Mouse (Mus musculus): Measurements from ENCODE around the gene Ifnar2. TPM values are rescaled to one million over a fixed set of nuclear protein-coding genes. Genes with fewer than 3 reads are reported as not detected.

The Ifnar2 gene
- 53.9 and 55.6 TPM in 2 replicates for polyA plus RNA-seq (2014; fragmentation: Nextera tagmentation; extraction: Ambion mirVana)

- Histone ChIP-seq H3K9ac (ENCODE audit: low read depth, low read length) (peak within 1 kb of the TSS; percentile 97), H3K27me3 (ENCODE audit: control insufficient read depth, insufficient read depth, low read length) (no peaks in the 10 kb centered on the region), H3K9me3 (replicated peaks; ENCODE audit: control insufficient read depth, low read length) (no peaks in the 10 kb centered on the region), H3K4me3 (ENCODE audit: low read depth, low read length) (peak within 1 kb of the TSS; percentile 86), H3K36me3 (ENCODE audit: control insufficient read depth, insufficient read depth, low read length) (peaks cover 3% of the 10 kb centered on the region; the same call in 1 of the 2 replicates), H3K4me2 (peak within 1 kb of the TSS; percentile 83), H3K27ac (ENCODE audit: low read depth, low read length) (peak within 1 kb of the TSS; percentile 96), H3K4me1 (ENCODE audit: control insufficient read depth, insufficient read depth, low read length) (peaks cover 5% of the 10 kb centered on the region)
- WGBS (ENCODE audit: insufficient replicate concordance) = under 1% methylated on average over 62 of the region's 62 CpGs
- peak; percentile 92 for ATAC-seq (replicated peaks; ENCODE audit: insufficient number of reproducible peaks, low FRiP score, low TSS enrichment)
Observed at GRCm38 (mm10) chr16:91372577-91373472, at the start of gene Ifnar2. Gene Ifnar2, plus strand, starts transcription at chr16:91372783.

- Histone ChIP-seq H3K27me3 (ENCODE audit: control insufficient read depth, insufficient read depth, low read length) (no peaks in the 10 kb centered on the region; the same call in 1 of the 2 replicates), H3K36me3 (ENCODE audit: control insufficient read depth, insufficient read depth, low read length) (no peaks in the 10 kb centered on the region), H3K27ac (ENCODE audit: low read depth, low read length) (no peak overlapping the region), H3K4me3 (ENCODE audit: low read depth, low read length) (no peak overlapping the region), H3K4me1 (ENCODE audit: control insufficient read depth, insufficient read depth, low read length) (no peaks in the 10 kb centered on the region), H3K9ac (ENCODE audit: low read depth, low read length) (no peak overlapping the region), H3K9me3 (replicated peaks; ENCODE audit: control insufficient read depth, low read length) (no peaks in the 10 kb centered on the region), H3K4me2 (no peak overlapping the region)
- 78% methylated on average over 7 of the region's 7 CpGs for WGBS (ENCODE audit: insufficient replicate concordance)
- ATAC-seq (replicated peaks; ENCODE audit: insufficient number of reproducible peaks, low FRiP score, low TSS enrichment) = no peak
Observed at GRCm38 (mm10) chr16:91327605-91328004, 45.0 kb upstream of the Ifnar2 start.

- Histone ChIP-seq H3K27ac (ENCODE audit: low read depth, low read length) (no peak overlapping the region), H3K9me3 (replicated peaks; ENCODE audit: control insufficient read depth, low read length) (no peaks in the 10 kb centered on the region), H3K4me3 (ENCODE audit: low read depth, low read length) (no peak overlapping the region), H3K4me1 (ENCODE audit: control insufficient read depth, insufficient read depth, low read length) (no peaks in the 10 kb centered on the region), H3K4me2 (no peak overlapping the region), H3K36me3 (ENCODE audit: control insufficient read depth, insufficient read depth, low read length) (no peaks in the 10 kb centered on the region), H3K9ac (ENCODE audit: low read depth, low read length) (no peak overlapping the region), H3K27me3 (ENCODE audit: control insufficient read depth, insufficient read depth, low read length) (no peaks in the 10 kb centered on the region; the same call in 1 of the 2 replicates)
- no peak for ATAC-seq (replicated peaks; ENCODE audit: insufficient number of reproducible peaks, low FRiP score, low TSS enrichment)
- WGBS (ENCODE audit: insufficient replicate concordance) = 72% methylated on average over 19 of the region's 19 CpGs
Observed at GRCm38 (mm10) chr16:91328922-91329321, 43.7 kb upstream of the Ifnar2 start.

- Histone ChIP-seq H3K4me3 (ENCODE audit: low read depth, low read length) (no peak overlapping the region), H3K27ac (ENCODE audit: low read depth, low read length) (no peak overlapping the region), H3K4me1 (ENCODE audit: control insufficient read depth, insufficient read depth, low read length) (no peaks in the 10 kb centered on the region), H3K36me3 (ENCODE audit: control insufficient read depth, insufficient read depth, low read length) (no peaks in the 10 kb centered on the region), H3K27me3 (ENCODE audit: control insufficient read depth, insufficient read depth, low read length) (no peaks in the 10 kb centered on the region; the same call in 1 of the 2 replicates), H3K9ac (ENCODE audit: low read depth, low read length) (no peak overlapping the region), H3K4me2 (no peak overlapping the region), H3K9me3 (replicated peaks; ENCODE audit: control insufficient read depth, low read length) (no peaks in the 10 kb centered on the region)
- no peak for ATAC-seq (replicated peaks; ENCODE audit: insufficient number of reproducible peaks, low FRiP score, low TSS enrichment)
- WGBS (ENCODE audit: insufficient replicate concordance) = 78% methylated on average over 6 of the region's 6 CpGs
Observed at GRCm38 (mm10) chr16:91330496-91330895, 42.1 kb upstream of the Ifnar2 start.

- no peaks in the 10 kb centered on the region; the same call in 1 of the 2 replicates for H3K27me3 ChIP-seq (ENCODE audit: control insufficient read depth, insufficient read depth, low read length)
- WGBS (ENCODE audit: insufficient replicate concordance) = 36% methylated on average over 5 of the region's 5 CpGs
Observed at GRCm38 (mm10) chr16:91331153-91331552, 41.4 kb upstream of the Ifnar2 start.

GRCm38 (mm10) chr16:91332880-91333279 is 39.7 kb upstream of the Ifnar2 start:
- Histone ChIP-seq H3K4me2 (no peak overlapping the region), H3K4me1 (ENCODE audit: control insufficient read depth, insufficient read depth, low read length) (no peaks in the 10 kb centered on the region), H3K4me3 (ENCODE audit: low read depth, low read length) (no peak overlapping the region), H3K27me3 (ENCODE audit: control insufficient read depth, insufficient read depth, low read length) (no peaks in the 10 kb centered on the region; the same call in 1 of the 2 replicates), H3K9ac (ENCODE audit: low read depth, low read length) (no peak overlapping the region), H3K36me3 (ENCODE audit: control insufficient read depth, insufficient read depth, low read length) (no peaks in the 10 kb centered on the region), H3K27ac (ENCODE audit: low read depth, low read length) (no peak overlapping the region), H3K9me3 (replicated peaks; ENCODE audit: control insufficient read depth, low read length) (no peaks in the 10 kb centered on the region)
- no peak for ATAC-seq (replicated peaks; ENCODE audit: insufficient number of reproducible peaks, low FRiP score, low TSS enrichment)
- WGBS (ENCODE audit: insufficient replicate concordance) = 51% methylated on average over 7 of the region's 7 CpGs

More at GRCm38 (mm10) chr16:91331153-91331552, 41.4 kb upstream of the Ifnar2 start:
- no peak overlapping the region for H3K27ac ChIP-seq (ENCODE audit: low read depth, low read length)
- no peak for ATAC-seq (replicated peaks; ENCODE audit: insufficient number of reproducible peaks, low FRiP score, low TSS enrichment)
- H3K4me3 ChIP-seq (ENCODE audit: low read depth, low read length) = no peak overlapping the region
- H3K9me3 ChIP-seq (replicated peaks; ENCODE audit: control insufficient read depth, low read length) = no peaks in the 10 kb centered on the region
- no peaks in the 10 kb centered on the region for H3K4me1 ChIP-seq (ENCODE audit: control insufficient read depth, insufficient read depth, low read length)
- no peak overlapping the region for H3K4me2 ChIP-seq
- no peak overlapping the region for H3K9ac ChIP-seq (ENCODE audit: low read depth, low read length)
- H3K36me3 ChIP-seq (ENCODE audit: control insufficient read depth, insufficient read depth, low read length) = no peaks in the 10 kb centered on the region

- Histone ChIP-seq H3K27me3 (ENCODE audit: control insufficient read depth, insufficient read depth, low read length) (no peaks in the 10 kb centered on the region; the same call in 1 of the 2 replicates), H3K4me2 (no peak overlapping the region), H3K4me3 (ENCODE audit: low read depth, low read length) (no peak overlapping the region), H3K9me3 (replicated peaks; ENCODE audit: control insufficient read depth, low read length) (no peaks in the 10 kb centered on the region), H3K9ac (ENCODE audit: low read depth, low read length) (no peak overlapping the region), H3K36me3 (ENCODE audit: control insufficient read depth, insufficient read depth, low read length) (no peaks in the 10 kb centered on the region), H3K27ac (ENCODE audit: low read depth, low read length) (no peak overlapping the region), H3K4me1 (ENCODE audit: control insufficient read depth, insufficient read depth, low read length) (no peaks in the 10 kb centered on the region)
- WGBS (ENCODE audit: insufficient replicate concordance) = 51% methylated on average over 10 of the region's 10 CpGs
- ATAC-seq (replicated peaks; ENCODE audit: insufficient number of reproducible peaks, low FRiP score, low TSS enrichment) = no peak
Observed at GRCm38 (mm10) chr16:91334190-91334893, 38.2 kb upstream of the Ifnar2 start.

- Histone ChIP-seq H3K4me3 (ENCODE audit: low read depth, low read length) (no peak overlapping the region), H3K9ac (ENCODE audit: low read depth, low read length) (no peak overlapping the region), H3K4me2 (no peak overlapping the region), H3K4me1 (ENCODE audit: control insufficient read depth, insufficient read depth, low read length) (no peaks in the 10 kb centered on the region), H3K36me3 (ENCODE audit: control insufficient read depth, insufficient read depth, low read length) (no peaks in the 10 kb centered on the region), H3K9me3 (replicated peaks; ENCODE audit: control insufficient read depth, low read length) (no peaks in the 10 kb centered on the region), H3K27me3 (ENCODE audit: control insufficient read depth, insufficient read depth, low read length) (no peaks in the 10 kb centered on the region), H3K27ac (ENCODE audit: low read depth, low read length) (no peak overlapping the region)
- ATAC-seq (replicated peaks; ENCODE audit: insufficient number of reproducible peaks, low FRiP score, low TSS enrichment) = no peak
- 74% methylated on average over 4 of the region's 4 CpGs for WGBS (ENCODE audit: insufficient replicate concordance)
Observed at GRCm38 (mm10) chr16:91336753-91337152, 35.8 kb upstream of the Ifnar2 start.
